Mouse (Mus musculus) lung, adult 18-20 months (tissue): ENCODE results near the gene Bcl11b.

Source experiments
- DNase-seq, 2 experiments: peaks; one replicate each; pipeline ENCODE4 v3.0.0; 2022; ENCODE audit warnings: mixed read lengths in 2 of 2

Gene Bcl11b

DNA sequence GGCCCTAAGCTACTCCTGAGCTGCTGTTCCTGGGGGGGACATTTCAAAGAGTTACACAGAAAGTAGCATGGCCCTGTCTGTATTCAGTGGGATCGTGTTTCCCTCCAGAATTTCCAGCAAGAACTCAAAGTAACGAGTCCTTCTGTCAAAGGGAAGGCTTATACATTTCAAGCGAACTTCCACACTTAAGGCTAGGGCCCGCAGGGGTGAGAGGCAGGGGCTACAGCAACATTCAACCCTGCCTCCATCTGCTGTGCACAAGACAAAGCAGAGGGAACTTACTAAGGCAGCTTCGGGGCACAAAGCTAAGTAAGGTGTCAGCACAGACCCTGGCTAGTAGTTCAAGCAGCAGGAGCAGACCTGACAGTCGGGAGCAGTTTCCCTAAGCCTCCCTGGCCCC, 115.8 kb downstream of the Bcl11b start:
- no peak for DNase-seq

- no peak for DNase-seq
Observed at GRCm38 (mm10) chr12:107884330-107885065, 118.9 kb downstream of the Bcl11b start.

GRCm38 (mm10) chr12:107881726-107882125, 121.7 kb downstream of the Bcl11b start:
- no peak for DNase-seq

DNA sequence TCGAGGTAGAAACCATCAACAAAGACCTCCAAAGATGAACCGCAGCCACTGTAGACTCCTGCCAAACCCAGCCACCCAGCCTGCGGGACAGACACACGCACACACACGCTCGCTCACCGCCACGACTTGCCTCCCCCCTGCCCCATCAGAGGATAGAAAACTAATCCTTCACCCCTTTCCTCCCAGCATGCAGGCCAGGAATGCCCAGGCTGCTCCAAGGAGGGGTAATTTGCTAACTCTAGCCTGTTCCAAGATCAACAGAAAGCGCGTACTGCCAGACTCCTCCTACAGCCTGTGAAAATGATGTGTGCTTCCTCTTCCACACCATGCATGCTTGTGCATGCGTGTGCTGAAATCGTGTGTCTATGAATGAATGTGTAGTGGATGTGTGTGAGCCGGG, 122.7 kb downstream of the Bcl11b start:
- DNase-seq = no peak

DNA sequence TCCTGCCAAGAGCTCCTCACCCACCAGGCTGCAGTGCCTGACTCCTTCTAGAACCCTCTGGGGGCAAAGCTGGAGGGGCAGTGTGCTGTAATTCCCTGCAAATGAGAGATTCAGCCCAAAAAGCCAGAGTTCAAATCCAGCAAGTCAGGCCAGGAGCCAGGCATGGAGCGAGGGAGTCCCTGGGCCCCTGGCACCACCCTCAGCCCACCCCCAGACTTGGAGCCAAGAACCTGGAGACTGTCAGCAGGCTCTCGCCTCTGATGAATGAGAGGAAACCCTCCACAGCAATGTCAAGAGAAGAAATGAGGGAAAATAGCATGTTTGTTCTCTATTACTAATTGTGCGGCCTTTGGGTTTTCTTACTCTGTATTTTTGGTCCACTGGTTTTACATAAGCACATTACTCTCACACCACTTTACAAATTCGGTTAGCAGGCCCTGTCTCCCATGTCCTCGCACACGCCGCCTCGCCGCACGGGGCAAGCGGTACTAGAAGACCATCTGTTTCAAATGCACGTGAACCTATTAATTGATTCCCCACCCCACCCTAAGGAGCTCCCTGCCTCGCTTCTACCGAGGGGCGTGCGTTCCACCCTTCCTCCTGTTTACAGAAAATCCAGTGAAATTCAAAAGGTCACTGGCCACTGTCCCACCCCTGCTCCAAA, 124.2 kb downstream of the Bcl11b start:
- no peak for DNase-seq

DNA sequence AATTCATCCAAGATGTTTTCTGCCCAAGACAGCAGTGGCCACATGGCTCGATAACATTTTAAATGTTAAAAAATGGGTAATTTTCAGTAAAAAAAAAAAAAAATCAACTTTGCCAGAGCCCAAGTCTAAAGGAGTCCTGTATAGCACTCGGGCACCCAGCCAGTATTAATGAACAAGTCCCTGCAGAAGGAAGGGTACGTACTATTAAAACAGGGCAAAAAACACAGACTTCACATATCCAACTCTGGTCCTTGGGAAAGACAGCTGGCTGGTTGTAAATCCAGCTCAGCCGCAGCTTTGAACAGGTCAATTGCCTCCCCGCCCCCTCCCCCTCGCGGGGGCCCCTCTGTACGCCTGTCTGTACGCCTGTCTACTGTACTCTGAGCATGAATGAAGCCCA, 127.2 kb downstream of the Bcl11b start:
- no peak for DNase-seq

- no peak for DNase-seq
Observed at GRCm38 (mm10) chr12:107874467-107875142, 128.8 kb downstream of the Bcl11b start.

DNA sequence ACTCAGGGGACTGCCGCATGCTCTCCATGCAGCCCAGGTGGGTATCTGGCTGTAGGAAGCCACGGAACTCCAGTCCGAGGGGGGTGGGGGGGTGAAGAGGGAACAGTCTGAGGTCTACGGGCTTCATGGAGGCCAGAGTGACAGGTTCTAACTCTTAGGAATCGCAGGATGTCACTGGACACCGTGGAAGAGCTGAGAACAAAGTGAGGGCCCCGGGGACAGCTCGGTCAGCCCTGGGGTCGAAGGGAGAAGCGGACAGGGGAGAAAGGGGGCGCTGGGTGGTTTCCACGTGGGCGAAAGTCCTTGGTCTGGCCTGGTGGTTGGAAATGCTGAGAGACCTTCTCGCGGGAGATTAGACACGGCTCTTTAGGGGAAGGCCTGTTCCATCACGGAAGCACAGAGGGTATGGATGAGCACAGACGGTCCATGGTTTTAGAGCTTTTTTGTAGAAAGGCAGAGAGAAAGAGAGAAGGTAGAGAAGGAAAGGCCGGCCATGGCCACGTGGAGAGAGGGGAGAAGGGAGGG, 133.8 kb downstream of the Bcl11b start:
- no peak for DNase-seq

GRCm38 (mm10) chr12:107868291-107868690, 135.1 kb downstream of the Bcl11b start:
- no peak for DNase-seq
